Mouse (Mus musculus): ENCODE data around the gene Gbp9. TPM values are rescaled to one million over a fixed set of nuclear protein-coding genes. Genes with fewer than 3 reads are reported as not detected.
"Not testable (repeated sequence)": the region's sequence is repeated elsewhere in the genome, so short reads cannot be mapped to it uniquely, and the experiment has no call there.

Gene Gbp9
- total RNA-seq, 2 experiments from 2014 or later: 2.4 to 2.8 TPM

- Histone ChIP-seq H3K4me3 (no peak overlapping the region), H3K27ac (no peak overlapping the region)
- no peak for TF ChIP-seq CTCF (IDR thresholded peaks at IDR 0.05)
- DNase-seq: no peak
- intact Hi-C loops (cut with DNase I): no loop called here
Observed at GRCm38 (mm10) chr5:105114696-105115095, 24.6 kb downstream of the Gbp9 start.

- no peak for DNase-seq
- Histone ChIP-seq H3K27ac (no peak overlapping the region), H3K4me3 (no peak overlapping the region)
- no peak for TF ChIP-seq CTCF (IDR thresholded peaks at IDR 0.05)
- intact Hi-C loops (cut with DNase I): no loop called here
Observed at GRCm38 (mm10) chr5:105113656-105114055, 25.7 kb downstream of the Gbp9 start.

GRCm38 (mm10) chr5:105110271-105110852 is 29.0 kb downstream of the Gbp9 start:
- peak overlapping the region; percentile 79 for H3K27ac ChIP-seq
- intact Hi-C loops (cut with DNase I): not testable (repeated sequence)
- peak; percentile 44 for DNase-seq
- H3K4me3 ChIP-seq: peak overlapping the region; percentile 63

- H3K4me3 ChIP-seq: peak overlapping the region; percentile 63
- intact Hi-C loops (cut with DNase I): not testable (repeated sequence)
Observed at GRCm38 (mm10) chr5:105109775-105110174, 29.6 kb downstream of the Gbp9 start.

GRCm38 (mm10) chr5:105105689-105106088 is 33.6 kb downstream of the Gbp9 start:
- DNase-seq; H3K4me3 ChIP-seq; intact Hi-C loops (cut with DNase I); H3K27ac ChIP-seq: not testable (repeated sequence)

More at GRCm38 (mm10) chr5:105109775-105110174, 29.6 kb downstream of the Gbp9 start:
- peak overlapping the region; percentile 79 for H3K27ac ChIP-seq
- peak; percentile 19 for DNase-seq

- no peak overlapping the region for H3K27ac ChIP-seq
- intact Hi-C loops (cut with DNase I): no loop called here
- no peak for TF ChIP-seq CTCF (IDR thresholded peaks at IDR 0.05)
- DNase-seq: no peak
- H3K4me3 ChIP-seq: no peak overlapping the region
Observed at GRCm38 (mm10) chr5:105081900-105082299, 57.4 kb downstream of the Gbp9 start.

GRCm38 (mm10) chr5:105068356-105068755 is 71.0 kb downstream of the Gbp9 start:
- H3K4me3 ChIP-seq; DNase-seq; H3K27ac ChIP-seq; intact Hi-C loops (cut with DNase I): not testable (repeated sequence)

GRCm38 (mm10) chr5:105064443-105064842 is 74.9 kb downstream of the Gbp9 start:
- DNase-seq; intact Hi-C loops (cut with DNase I); H3K4me3 ChIP-seq; H3K27ac ChIP-seq: not testable (repeated sequence)

- Histone ChIP-seq H3K27ac (no peak overlapping the region), H3K4me3 (no peak overlapping the region)
- no peak for DNase-seq
- intact Hi-C loops (cut with DNase I): no loop called here
- TF ChIP-seq CTCF (IDR thresholded peaks at IDR 0.05): no peak
Observed at GRCm38 (mm10) chr5:105063321-105063720, 76.0 kb downstream of the Gbp9 start.

GRCm38 (mm10) chr5:105062403-105062802 is 76.9 kb downstream of the Gbp9 start:
- DNase-seq; H3K27ac ChIP-seq; H3K4me3 ChIP-seq; intact Hi-C loops (cut with DNase I): not testable (repeated sequence)

GRCm38 (mm10) chr5:105060224-105060623 is 79.1 kb downstream of the Gbp9 start:
- no peak for DNase-seq
- no peak for TF ChIP-seq CTCF (IDR thresholded peaks at IDR 0.05)
- intact Hi-C loops (cut with DNase I): no loop called here
- Histone ChIP-seq H3K4me3 (no peak overlapping the region), H3K27ac (no peak overlapping the region)

GRCm38 (mm10) chr5:105055279-105055678 is 84.1 kb downstream of the Gbp9 start:
- TF ChIP-seq CTCF (IDR thresholded peaks at IDR 0.05): no peak

GRCm38 (mm10) chr5:105053471-105054169 is 85.7 kb downstream of the Gbp9 start:
- DNase-seq; intact Hi-C loops (cut with DNase I); H3K27ac ChIP-seq; H3K4me3 ChIP-seq: not testable (repeated sequence)

More at GRCm38 (mm10) chr5:105055279-105055678, 84.1 kb downstream of the Gbp9 start:
- intact Hi-C loops (cut with DNase I): no loop called here
- no peak overlapping the region for H3K4me3 ChIP-seq
- no peak for DNase-seq
- H3K27ac ChIP-seq: no peak overlapping the region

- intact Hi-C loops (cut with DNase I): no loop called here
- Histone ChIP-seq H3K27ac (no peak overlapping the region), H3K4me3 (no peak overlapping the region)
- no peak for DNase-seq
- no peak for TF ChIP-seq CTCF (IDR thresholded peaks at IDR 0.05)
Observed at GRCm38 (mm10) chr5:105032362-105032761, 107.0 kb downstream of the Gbp9 start.

Other genes with a start within 250 kb of the Gbp9 start
- under 1 TPM in 1 of 2 experiments, not detected in 1; 0.08 TPM for gene Abcg3, start 156.8 kb downstream of the Gbp9 start, total RNA-seq (2021)
- gene Gbp8, start within 50 bp of the Gbp9 start, total RNA-seq (2021): not detected
- gene Gbp4, start within 50 bp of the Gbp9 start, total RNA-seq (2021): 1 to 10 TPM; 1.2 to 2.7 TPM
- gene Gbp10, start 100.0 kb upstream of the Gbp9 start, total RNA-seq (2021): 1 to 10 TPM in 1 of 2 experiments, under 1 TPM in 1; 0.84 to 1.8 TPM
- gene Gm43302, start 154.2 kb upstream of the Gbp9 start, total RNA-seq (2021): under 1 TPM; 0.08 to 0.89 TPM
- gene Gbp6, start 154.2 kb upstream of the Gbp9 start, total RNA-seq (2021): 1 to 10 TPM; 3.8 to 4.1 TPM

Data from gastrocnemius, adult 2 months (tissue).